Mouse (Mus musculus) E14TG2a.4 (cell line): ENCODE results near the gene Donson.

Source experiments
- CTCF ChIP-seq: conservative IDR thresholded peaks from 2 replicates; pipeline ENCODE4 v1.5.1; 2014; ENCODE audit warnings: low read length
- NANOG ChIP-seq: IDR thresholded peaks from 2 replicates; pipeline ENCODE4 v1.6.1; 2014; ENCODE audit warnings: borderline replicate concordance, low read length, mixed read lengths
- POU5F1 ChIP-seq: IDR thresholded peaks from 2 replicates; pipeline ENCODE4 v1.6.1; 2014; ENCODE audit warnings: low read length, borderline replicate concordance

DNA sequence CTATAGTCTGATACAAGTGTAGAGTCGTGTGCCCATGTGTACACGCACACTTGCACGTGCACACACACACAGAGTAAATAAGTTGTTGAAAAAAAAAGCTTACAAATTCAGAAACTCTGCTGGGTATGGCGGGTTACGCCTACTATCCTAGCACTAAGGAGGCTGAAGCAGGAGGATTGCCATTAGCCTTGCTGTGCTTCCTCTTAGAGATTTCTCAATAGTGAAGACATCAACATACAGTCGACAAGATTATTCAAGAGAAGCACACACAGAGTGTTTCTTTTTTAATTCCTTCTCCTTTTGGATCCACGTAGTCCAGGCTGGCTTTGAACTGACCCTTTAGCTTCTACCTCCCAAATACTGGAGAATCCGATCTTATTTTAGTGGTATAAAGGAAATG, 48.4 kb downstream of the Donson start:
- TF ChIP-seq CTCF (no peak), NANOG (no peak), POU5F1 (no peak)
